Mouse (Mus musculus) spleen, adult 2 months (tissue): Measurements from ENCODE around the gene Jph3.

ENCODE experiments used
- CTCF ChIP-seq: fragments of 200-500 bp; IDR thresholded peaks from 2 replicates; pipeline ENCODE4 v1.5.1; 2011; ENCODE audit warnings: mild to moderate bottlenecking, inconsistent platforms; ENCODE audit not compliant: insufficient read depth, insufficient read length, insufficient replicate concordance; ENCODE audit errors: extremely low read depth
- POLR2A ChIP-seq: fragments of 200-500 bp; IDR thresholded peaks from 2 replicates; pipeline ENCODE4 v1.6.1; 2011; ENCODE audit warnings: low read depth, low read length, inconsistent platforms

DNA sequence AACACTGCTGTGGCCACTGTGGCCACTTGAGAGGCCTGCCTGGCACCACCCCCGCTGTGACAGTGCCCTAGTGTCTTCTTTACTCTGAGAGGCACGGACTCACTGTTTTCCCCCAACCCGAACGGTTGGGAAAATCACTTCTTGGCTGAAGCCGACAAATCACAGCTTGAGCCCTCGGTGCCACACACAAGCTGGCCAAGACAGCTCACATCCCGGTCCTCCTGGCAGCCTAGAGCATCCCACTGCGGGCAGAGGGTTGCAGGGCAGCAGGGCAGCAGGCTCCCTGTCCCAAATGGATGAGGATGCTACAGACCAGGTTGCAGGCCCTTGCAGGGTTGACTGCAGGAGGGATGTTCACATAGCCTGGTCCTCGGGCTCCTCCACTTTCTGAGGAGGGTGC is 20.1 kb downstream of the Jph3 start:
- TF ChIP-seq CTCF (no peak), POLR2A (no peak)
